Mouse (Mus musculus) kidney, postnatal 36 days (tissue): ENCODE data around the gene Psmc4.
A peak's percentile ranks its signal among the peaks of the same experiment; 100 is the strongest.

Experiments
- DNase-seq, 2 experiments: peaks; one replicate each; pipeline ENCODE4 v3.0.0; 2021 to 2022; ENCODE audit warnings: mixed read lengths in 2 of 2

Gene Psmc4

DNA sequence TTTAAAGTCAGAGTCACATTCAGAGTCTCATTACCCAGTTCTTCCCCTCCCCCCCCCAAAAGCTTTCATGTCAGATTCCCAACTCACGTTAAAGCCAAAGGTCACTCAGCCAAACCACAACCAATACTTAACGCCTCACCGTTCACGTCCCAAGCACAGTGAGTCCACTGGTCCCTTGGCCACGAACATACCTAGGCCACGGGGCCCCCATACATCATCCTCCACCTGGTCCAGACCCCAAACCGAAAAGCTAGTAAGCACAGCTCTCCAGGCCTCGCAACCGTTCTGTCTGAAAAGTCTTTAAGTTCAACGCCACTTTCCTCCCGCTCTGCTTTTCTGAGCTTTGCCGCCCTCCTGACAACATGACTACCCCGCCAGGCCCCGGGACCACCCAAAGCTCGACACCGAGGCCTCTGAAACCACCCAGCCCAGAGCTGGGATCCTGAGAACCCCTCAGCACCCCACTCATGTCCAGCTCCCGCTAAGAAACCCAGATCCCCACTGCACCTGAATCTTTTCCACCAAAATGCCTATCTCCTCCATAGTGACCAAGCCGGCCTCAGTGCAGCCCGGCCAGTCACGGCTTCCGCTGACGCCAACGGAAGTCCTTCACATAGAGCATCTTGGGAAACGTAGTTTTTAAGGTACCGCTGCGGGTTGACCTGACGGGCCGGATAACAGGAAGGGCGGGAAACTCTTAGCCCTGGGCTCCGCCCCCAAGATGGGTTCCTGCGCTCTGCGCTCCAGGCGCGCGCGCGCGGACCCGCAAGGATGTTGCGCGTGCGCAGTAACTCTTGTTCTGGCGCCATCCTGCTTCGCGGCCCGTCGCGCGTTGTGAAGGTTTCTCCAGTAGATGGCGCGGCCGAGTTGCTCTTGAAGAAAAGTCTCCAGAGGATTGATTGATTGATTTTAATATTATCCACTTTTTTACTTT lies at the start of gene Psmc4:
TSS of gene Psmc4 (minus strand) at position 626 of the 934 bp plus-strand sequence.
- peak; percentile 99 for DNase-seq

DNA sequence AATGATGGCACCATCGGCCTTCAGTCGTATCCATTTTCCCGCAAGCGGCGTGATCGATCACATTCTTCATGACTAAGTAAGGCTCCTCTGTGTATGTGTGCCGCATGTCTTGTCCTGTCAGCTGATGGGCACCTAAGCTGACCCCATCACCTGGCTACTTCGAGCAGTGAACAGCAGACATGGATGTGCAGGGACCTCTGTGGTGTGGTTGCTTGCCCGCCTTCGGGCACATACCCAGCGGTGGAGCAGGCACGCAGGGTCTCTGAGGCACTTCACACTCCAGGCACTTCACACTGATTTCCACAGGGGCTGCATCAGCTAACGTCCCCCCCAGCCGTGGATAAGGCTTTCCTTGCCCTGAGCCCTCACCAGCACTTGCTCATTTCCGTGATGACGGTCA lies 49.2 kb upstream of the Psmc4 start:
- DNase-seq, result no peak

GRCm38 (mm10) chr7:28093541-28093940 lies 43.6 kb upstream of the Psmc4 start:
- DNase-seq, result no peak

DNA sequence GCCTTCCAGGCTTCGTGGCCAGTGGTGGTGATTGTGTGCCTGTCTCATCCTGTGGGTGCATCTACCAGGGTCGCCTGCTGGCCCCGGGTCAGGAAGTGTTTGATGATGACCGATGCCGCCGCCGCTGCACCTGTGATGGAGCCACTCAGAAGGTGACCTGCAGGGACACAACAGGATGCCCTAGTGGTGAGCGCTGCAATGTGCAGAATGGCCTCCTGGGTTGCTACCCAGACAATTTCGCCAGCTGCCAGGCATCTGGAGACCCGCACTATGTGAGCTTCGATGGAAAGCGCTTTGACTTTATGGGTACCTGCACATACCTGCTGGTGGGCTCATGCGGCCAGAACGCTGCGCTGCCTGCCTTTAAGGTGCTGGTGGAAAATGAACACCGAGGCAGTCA lies 36.3 kb upstream of the Psmc4 start:
- DNase-seq, result no peak

GRCm38 (mm10) chr7:28084215-28084614 lies 34.3 kb upstream of the Psmc4 start:
- peak in 1 of 2 experiments; percentile 32 for DNase-seq

- no peak for DNase-seq
These were observed 20.8 kb upstream of the Psmc4 start, which contains the start of gene Fcgbp for GRCm38 (mm10) chr7:28070531-28071298. Gene Fcgbp (plus strand): TSS chr7:28071236.

GRCm38 (mm10) chr7:28069546-28070172 lies 19.8 kb upstream of the Psmc4 start:
- no peak for DNase-seq

DNA sequence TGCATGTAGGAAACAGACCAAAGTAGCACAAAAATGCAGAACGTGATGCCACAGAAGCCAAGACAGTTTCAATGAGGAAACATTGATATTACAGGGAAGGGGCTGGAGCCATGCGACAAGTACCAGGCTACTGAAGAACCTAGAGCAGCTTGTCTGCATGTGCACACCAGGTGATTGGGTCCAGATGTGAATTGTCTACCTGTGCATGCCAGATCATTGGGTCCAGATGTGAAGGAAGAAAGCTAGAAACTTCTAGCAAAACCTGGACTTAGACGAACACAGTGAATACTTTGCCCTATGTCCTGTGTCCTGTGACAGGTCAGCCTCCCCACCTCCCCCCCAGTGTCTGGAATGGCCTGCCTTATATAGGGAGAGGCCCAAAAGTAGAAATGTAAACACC lies 18.8 kb upstream of the Psmc4 start:
- no peak for DNase-seq

DNA sequence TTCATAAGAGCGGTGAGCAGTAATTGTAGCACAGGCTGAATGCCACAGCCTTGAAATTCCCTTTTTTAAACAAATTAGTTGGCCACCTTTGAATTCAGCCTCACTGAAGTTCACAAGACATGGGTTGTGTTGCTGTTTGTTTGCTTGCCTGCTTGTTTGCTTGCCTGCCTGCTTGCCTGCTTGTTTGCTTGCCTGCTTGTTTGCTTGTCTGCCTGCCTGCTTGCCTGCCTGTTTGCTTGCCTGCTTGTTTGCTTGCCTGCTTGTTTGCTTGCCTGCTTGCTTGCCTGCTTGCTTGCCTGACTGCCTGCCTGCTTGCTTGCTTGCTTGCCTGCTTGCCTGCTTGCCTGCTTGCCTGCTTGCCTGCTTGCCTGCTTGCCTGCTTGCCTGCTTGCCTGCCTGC lies 10.1 kb upstream of the Psmc4 start:
- DNase-seq, result no peak

DNA sequence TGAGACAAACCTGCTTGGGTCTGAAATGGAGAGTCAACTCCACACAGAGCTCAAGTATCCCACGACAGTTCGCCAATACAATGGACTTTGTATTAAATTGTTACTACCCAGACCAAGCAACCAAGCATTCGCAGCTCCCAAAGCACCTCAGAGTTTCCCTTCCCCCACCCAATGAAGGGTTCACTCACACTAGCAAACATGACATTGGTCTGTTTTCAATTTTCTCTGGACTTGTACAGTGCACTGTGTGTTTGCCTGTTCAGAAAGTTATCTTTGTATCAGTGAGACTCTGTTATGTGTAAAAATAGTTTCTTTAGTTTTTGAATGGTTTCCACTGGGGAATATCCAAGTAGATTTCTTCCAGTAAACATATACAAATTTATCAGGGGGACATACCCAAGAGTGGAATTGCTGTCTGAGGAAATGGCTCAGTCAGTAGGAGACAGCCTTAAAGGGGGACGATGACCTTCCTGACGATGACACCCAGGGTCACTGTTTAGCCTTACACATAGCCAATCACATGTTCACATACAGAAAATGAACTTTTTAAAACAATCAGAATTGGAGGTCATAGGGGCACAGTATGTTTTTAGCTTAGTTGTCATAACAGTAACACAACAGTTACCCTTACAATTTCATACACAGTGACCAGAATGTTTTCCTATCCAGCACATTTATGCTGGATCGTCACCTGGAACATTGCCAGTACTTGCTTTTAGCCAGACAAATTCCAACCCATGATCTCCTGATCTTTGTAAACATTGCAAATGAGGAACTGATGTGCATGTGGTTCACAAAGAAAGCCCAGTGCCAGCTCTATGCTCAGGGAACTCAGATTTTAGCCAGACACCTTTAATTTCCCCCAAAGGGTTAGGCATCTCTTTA lies 3.4 kb upstream of the Psmc4 start:
- peak; percentile 47 to 56 for DNase-seq

DNA sequence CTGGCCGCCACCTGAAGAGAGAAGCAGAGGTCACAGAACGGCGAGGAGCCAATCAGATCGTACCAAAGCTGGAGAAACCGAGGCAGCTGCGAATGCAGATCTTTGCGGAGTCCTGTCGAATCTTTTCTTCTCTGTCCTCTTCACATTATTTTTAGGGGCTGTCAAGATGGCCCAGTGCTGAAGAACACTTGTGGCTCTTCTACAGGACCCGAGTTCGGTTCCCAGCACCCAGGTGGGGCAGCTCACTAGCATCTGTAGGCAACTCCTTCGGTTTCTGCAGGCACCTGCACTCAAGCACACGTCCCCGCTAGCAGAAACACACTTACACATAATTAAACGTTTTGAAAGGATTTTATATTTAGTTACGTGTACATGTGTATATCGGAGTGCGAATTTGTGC lies 683 bp upstream of the Psmc4 start:
- DNase-seq, result no peak

GRCm38 (mm10) chr7:28044524-28044923 lies 5.4 kb downstream of the Psmc4 start:
- DNase-seq, result no peak

DNA sequence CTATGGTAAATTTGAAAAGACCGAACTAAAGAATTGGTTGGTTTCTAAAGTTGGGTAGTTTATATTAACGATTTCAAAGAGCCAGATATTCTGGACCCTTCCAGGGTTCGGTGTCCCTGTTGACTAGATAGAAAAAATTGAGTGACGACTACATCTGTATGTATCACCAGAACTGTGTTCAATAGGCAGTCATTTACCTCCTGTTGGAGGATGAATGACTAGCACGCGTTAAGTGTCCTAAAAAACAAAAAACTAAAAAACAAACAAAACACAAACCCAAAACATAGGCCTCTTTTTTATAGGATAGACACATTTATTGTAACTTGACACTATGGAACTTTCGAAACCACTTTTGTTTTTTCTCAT lies 35.5 kb downstream of the Psmc4 start:
- no peak for DNase-seq

DNA sequence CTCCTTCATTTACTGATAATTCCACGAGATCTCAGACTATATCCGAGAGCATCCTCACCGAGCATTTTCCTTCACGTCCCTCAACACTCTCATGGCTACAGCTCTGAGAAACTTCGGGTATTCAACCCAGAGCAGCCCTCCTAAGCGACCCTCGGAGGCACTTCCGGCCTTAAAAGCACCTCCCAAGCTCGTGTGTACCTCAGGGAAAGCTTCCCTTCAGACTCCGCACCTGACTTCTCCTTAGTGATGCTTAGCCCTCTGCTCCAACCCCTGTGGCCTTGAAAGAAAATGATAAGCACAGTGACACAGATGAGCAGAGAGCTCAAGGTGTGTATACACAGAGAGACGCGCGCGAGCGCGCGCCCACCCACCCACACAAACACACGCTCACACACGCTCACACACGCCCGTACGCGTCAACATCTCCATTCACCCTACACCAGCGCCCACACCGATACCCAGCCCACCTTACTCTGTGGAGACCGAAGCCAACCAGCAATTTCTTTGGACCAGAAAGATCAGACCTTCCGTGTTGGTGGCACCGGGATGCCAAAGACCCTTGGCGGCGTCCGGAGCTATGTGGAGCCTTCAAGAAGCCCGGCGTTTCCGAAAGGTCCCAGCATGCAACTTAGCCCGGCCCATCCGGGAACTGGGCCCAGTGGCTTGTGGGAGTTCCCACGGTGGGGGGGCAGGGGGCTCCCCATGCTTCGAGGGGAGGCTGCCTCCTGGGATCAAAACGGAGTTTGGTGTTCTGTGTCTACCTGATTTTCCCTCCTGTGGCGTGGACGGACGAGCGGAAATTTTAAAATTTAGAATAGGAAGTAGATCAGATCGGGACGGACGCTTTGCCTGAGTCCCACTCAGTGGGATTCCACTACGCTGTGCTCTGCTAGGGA lies 36.1 kb downstream of the Psmc4 start, which contains the start of gene Zfp850:
TSS of gene Zfp850 (minus strand) at position 567 of the 896 bp plus-strand sequence.
- peak; percentile 73 to 87 for DNase-seq

- no peak for DNase-seq
These were observed 39.6 kb downstream of the Psmc4 start for GRCm38 (mm10) chr7:28010271-28010670.
